Mouse (Mus musculus) G1E-ER4 (cell line): ENCODE measurements around the gene Tspan9. TPM values are rescaled to one million over a fixed set of nuclear protein-coding genes. Genes with fewer than 3 reads are reported as not detected.

ENCODE experiments used
- GATA1 ChIP-seq: IDR thresholded peaks from one replicate; pipeline ENCODE4 v1.8.0; 2012; ENCODE audit warnings: low read length, inconsistent platforms
- polyA plus RNA-seq: library from polyadenylated mRNA; stranded (reverse); fragments of >175 nt; gene quantifications from 2 replicates; pipeline ENCODE4 v1.2.3, GENCODE M21; 2012

Gene Tspan9
- polyA plus RNA-seq, 1 experiment: not detected

DNA sequence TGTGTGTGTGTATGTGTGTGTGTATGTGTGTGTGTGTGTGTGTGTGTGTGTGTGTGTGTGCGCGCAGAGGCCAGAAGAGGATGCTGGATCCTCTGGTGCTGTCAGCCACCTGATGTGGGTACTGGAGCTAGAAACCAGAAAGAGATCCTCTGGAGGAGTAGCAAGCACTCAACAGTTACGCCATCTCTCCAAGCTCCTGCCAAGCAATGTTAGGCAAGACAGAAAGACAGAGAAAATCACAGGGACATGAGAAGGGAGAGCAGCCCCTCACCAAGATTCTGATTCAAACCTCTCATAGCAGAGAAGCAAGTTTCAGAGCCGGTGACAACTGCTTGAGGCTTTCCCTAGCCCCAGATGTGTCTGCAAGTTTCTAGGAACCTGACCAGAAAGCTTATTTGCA, 5.5 kb downstream of the Tspan9 start:
- no peak for TF ChIP-seq GATA1

DNA sequence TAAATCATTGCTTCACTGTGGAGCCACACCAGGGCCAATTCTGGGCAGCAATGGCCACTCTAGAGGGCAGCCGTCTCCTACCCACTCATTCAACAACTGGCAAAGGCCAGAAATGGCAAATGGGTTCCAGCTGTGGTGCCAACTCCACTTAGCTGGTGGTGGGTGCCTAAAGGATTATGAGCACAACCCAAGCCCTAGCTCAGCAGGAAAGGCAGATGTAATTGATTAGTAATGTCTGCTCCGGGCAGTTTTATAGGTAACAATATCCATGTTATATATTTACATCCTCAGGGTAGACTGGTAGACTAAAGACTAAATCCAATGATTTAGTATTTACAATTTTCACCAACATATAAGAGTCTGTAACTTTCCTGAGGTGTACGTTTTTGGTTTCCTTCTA, 6.7 kb downstream of the Tspan9 start:
- no peak for TF ChIP-seq GATA1

DNA sequence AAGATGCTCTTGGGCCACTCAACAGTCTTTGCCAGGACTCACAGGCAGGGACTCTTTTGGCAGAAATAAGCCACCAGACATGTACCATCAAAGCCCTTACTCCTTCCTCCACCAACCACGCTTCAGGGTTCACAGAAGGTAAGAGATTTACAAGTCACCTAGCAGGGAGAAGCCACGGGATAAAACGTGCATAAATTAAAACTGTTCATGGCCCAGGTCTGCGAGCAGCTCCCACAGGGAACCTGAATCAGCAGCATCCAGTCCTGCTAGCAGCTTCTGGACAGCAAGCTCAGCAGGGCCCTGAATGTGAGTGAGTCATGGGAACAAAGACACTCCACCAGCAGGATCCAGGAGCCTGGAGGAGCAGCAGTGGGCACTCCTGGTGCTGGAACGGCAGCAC, 7.9 kb downstream of the Tspan9 start:
- TF ChIP-seq GATA1: no peak

DNA sequence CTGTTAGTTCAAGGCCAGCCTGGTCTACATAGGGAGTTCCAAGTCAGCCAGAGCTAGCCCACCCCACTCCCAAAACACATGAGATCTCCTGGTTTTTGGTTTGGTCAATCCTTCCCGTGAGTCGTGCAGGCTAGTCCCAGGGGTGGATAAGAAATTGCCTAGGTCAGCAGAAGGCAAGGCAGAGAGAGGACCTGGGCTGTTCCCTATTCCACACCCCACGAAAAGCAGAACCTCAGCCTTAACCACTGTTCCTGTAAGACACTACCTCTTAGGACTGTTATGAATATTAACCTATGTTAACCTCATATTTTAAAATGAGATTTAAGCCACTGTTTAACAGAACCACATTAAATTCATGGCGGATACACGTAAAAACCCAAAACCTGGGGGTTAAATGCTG, 8.4 kb downstream of the Tspan9 start:
- no peak for TF ChIP-seq GATA1

DNA sequence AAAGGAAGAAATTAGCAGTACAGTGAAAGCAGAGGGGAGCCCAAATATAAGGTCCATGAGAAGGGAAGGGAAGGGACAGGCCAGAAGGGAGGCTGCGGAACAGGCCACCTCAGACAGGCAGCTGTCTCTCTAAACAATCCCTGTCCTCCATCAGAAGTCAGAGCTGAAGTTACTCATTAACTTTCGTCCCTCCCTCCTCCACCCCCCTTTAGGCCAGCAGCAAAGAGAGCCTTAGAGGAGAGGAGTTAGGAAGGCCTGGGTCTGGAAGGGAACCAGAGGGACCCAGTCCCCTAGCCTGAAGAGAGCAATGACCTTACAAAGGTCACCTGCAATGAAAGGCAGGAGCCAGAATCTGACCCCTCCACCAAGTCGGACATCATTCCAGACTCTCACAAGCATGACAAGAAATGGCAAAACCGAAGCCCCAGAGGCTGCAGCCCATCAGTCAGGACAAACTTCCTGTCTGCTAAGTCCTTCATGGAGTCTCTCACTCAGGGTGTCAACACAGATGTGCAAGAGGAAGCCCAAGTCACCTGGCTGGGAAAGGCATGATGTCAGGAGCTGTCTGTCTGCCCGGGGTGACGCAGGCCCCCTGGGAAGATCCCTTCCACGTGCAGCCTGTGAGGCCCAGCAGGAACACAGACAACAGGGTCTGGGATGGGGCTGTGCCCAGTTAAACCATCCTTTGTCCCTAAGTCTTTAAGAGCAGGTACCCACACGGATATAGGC, 9.0 kb downstream of the Tspan9 start:
- TF ChIP-seq GATA1: no peak

DNA sequence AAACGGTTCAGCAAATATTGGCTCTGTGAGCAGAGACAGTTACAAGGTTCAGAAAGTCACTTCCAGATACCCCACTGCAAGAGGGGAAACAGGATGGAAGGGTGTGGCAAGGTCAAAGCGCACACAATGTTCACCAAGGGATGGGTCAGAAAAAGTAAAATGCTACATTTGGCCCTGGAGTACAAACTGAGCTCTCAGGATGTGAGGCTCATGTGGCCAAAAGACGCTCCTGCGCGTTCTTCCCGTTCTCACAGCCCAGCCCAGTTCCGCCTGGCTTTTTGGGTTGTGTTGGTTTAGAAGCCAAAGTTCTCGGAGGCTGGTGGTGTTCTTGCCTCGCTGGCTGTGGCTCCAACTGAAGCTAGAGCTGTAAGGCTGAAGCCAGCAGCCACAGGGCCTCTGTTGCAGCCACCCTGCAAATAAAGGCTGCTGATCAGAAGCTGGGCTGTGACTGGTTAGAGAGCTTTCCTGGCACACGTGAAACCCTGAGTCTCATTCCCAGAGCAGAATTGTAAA, 9.7 kb downstream of the Tspan9 start:
- no peak for TF ChIP-seq GATA1

DNA sequence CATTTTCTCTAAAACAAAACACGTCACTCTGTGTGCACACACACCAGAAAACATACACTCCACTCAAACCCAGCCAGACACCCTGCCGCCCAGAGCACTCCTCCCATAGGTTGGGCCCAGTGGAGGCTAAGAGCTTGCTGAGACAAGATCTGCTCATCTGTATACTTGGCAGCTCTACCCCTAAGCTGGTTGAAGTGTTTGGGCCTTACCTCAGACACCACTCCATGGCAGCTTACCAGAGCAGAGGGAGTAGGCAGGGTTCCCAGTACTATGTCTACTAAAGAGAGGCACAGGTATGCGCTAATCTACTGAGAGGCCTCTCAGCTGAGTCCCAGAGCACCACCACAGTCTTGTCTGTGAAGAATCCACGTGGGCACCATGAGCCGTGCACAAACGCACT, 10.8 kb downstream of the Tspan9 start:
- TF ChIP-seq GATA1: no peak

DNA sequence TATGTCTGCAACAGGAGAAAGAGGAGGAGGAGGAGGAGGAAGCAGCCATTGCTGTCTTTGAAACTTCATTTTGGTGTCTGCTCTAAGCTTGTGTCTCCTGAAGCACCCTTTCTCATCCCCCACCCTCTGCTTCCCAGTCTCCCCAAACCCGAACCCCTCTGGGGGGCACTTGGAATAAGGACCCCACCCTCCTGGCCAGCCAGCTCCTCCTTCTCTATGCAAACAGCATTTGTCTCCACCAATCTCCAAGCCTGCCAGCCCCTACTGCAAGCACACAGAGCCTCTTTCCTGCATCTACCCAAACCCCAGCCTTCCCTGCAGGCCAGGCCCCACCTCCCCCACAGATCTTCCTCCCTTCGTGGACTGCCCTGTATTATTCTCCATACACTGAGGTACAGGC, 12.0 kb downstream of the Tspan9 start:
- TF ChIP-seq GATA1: no peak

DNA sequence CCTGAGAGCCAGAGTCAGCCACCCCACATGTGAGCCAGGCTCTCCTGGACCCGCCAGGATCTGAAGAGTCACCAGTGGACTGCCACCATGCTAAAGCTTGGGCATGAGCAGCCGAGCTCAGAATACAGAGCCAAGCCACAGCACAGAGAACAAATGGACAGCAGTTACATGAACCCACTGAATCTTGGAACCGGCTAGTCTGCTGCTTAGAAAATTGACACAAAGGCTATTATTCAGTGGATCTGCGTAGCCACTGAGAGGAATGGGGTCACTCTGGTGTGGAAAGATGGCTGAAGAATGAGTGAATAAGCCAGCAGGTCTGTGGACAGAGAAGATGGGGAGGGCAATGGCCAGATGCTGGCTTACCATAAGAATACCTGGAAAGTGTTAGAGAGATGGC, 12.7 kb downstream of the Tspan9 start:
- TF ChIP-seq GATA1: no peak

DNA sequence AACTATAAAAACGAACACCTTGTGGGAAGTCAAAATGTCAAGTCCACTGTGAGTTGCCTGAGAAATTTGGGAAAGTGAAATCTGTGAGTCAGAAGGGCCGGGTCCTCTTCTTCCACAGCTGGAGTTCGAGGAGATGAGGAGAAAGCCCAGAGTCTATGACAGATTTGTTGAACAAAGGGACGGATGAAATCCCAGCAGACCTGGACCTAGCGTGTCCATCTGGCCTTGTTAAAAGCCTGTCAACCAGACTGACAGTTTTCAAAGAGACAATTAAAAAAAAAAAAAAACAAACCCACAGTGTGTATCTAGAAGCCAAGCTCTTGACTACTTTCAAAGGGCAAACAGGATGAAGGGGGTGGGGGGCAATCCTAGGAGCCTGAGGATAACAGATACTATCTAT, 14.0 kb downstream of the Tspan9 start:
- no peak for TF ChIP-seq GATA1

DNA sequence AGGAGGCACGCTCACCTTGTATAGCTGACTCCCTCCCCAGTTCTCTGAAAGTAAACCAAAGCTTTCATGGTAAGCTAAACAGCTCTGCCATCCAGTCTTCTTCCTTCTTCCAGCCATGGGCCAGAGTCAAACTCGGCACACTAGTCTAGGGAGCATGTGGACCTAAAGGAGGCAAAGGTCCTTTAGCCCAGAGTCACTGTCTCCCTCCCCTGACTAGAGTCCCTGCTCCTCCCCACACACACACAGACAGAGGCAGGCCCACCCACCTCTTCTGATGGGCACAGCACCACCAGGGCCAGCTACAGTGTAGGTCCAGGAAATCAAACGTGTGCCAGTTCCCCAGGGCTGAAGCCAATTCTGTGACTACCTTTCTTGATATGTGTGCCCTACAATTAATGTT, 16.1 kb downstream of the Tspan9 start:
- TF ChIP-seq GATA1: no peak

DNA sequence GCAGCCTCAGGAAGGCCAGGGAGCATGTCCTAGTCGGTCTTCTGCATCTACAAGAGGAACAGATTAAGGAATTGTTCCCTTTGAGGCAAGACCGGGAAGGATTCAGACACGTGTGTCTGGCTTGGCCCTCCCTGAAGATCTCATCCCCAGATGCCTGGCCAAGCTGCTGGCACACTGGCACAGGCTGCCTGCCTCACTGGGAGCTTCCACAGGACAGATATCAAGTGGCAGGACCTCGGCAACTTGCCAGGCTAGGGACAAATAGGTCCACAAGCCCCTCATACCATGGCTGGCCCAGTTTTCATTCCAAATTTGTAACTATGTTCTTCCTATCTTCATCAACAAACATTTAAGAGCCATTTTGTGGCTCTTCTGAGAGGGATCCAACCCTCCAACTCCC, 16.5 kb downstream of the Tspan9 start:
- no peak for TF ChIP-seq GATA1

DNA sequence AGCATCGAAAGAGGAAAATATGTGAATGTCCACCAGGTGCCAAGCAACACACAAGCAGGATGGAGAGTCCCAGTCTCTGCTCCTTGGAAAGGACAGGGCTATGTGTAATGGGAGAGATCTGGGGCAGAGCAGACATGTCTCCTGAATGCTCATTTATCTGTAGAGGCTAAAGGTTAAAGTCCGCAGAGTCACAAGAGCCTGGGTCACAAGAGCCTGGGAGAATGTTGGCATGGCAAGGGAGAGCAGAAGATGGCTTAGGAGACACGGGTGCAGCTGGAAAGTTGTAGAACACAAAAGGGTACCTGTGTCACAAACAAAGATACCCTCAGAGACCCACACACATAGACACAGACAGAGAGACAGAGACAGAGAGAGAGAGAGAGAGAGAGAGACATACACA, 17.9 kb downstream of the Tspan9 start:
- no peak for TF ChIP-seq GATA1

DNA sequence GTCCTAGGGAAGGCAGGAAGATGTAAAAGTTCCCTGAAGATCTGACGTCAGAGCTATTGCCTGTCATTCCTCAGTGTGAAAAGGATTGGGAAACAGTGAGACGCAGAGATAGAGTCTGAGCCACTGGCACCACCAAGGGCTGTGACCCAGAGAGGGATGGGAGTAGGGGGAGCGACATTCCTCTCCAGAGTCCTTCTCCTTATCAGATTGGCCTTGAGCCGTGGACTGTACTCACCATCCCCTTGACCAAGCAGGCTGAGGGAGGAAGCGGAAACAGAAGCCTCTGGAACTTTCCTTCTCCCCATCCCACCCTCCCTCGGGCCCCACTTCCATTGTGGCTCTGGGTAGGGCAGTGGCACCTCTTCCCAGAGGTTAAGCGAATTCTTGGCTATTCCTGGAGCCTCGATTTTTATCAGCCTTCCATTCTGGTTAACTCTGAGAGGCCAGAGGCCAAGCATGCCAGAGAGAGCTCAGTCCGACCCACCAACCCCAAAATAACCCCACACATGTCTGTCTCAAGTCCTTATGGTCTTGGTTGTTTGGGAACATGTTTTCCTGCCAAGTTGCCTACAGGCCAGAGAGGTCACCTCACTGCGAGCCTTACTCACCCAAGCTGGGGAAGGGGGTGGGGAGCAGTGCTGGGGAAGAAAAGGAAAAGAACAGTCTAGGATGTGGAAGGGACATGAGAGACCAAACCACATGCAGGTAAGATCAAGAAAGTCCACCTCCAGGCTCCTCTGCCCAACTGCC, 19.0 kb downstream of the Tspan9 start:
- TF ChIP-seq GATA1: no peak

DNA sequence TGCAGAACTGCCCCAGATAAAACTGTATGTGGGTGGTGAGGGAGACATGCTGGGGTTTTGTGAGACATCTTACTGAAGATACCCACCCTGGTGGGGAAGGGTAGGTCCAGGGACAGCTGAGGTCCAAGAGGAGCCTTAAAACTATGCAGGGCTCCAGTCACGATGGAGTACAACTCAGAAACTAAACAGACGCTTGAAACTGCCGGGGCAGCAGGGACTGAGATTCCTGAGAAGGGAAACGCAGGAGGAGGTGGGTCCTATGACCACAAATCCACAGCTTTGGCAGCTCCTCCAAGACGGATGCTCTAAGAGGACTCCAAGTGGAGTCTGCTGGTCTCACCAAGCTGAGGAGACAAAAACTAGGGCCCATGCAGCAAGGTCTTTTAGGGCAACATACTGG, 21.3 kb downstream of the Tspan9 start:
- TF ChIP-seq GATA1: no peak

DNA sequence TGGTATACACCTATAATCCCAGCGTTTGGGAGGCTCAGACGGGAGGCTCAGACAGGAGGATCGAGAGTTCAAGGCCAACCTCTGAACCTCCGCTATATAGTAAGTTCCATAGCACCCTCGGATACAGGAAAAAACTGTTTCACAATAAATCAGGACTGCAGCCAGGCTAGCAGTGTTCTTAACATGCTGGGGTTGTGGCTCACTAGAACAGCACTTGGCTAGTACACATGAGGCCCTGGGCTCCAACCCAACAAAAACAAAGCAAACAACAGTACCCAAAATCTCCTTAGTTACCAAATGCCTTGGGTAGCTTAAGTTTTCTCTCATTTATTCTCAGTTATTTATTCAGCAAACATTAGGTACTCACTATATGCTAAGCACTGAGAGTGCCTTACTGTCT, 21.7 kb downstream of the Tspan9 start:
- TF ChIP-seq GATA1: no peak

DNA sequence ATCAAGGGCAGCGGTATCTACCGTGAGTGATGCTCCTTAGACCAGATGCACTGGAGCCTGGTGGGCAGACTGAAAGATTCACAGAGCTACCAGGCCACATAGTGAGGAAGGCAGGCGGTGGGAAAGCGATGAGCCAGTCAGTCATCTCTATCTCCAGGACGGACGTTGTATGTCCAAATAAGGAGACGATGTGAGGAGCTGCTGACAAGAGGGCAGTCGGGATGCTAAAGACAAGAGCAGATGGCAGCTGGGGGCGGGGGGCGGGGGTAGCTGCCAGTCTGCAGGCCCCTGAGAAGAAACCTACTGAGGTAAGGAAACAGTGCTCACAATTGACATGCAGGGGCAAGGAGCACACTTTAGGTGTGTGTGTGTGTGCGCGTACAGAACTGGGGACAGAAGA, 22.6 kb downstream of the Tspan9 start:
- no peak for TF ChIP-seq GATA1
